Mouse (Mus musculus) splenic B cell, adult 2 months (primary cell): ENCODE data around the gene Pramel6.
"Not testable (repeated sequence)": the region's sequence is repeated elsewhere in the genome, so short reads cannot be mapped to it uniquely, and the experiment has no call there.

Experiments used
- DNase-seq: peaks from one replicate; pipeline ENCODE4 v3.0.0-alpha.2; 2011; ENCODE audit warnings: low read depth, low spot score
- H3K27me3 ChIP-seq: 2 replicates; pipeline ENCODE4 v1.6.1; 2012; ENCODE audit warnings: mild to moderate bottlenecking, low read length, moderate library complexity, mixed read lengths; ENCODE audit not compliant: control insufficient read depth, poor library complexity, insufficient read depth, severe bottlenecking
- H3K36me3 ChIP-seq: 2 replicates; pipeline ENCODE4 v1.6.1; 2012; ENCODE audit warnings: mild to moderate bottlenecking, low read length, moderate library complexity, mixed read lengths; ENCODE audit not compliant: control insufficient read depth, poor library complexity, insufficient read depth, severe bottlenecking

Pramel6 gene

DNA sequence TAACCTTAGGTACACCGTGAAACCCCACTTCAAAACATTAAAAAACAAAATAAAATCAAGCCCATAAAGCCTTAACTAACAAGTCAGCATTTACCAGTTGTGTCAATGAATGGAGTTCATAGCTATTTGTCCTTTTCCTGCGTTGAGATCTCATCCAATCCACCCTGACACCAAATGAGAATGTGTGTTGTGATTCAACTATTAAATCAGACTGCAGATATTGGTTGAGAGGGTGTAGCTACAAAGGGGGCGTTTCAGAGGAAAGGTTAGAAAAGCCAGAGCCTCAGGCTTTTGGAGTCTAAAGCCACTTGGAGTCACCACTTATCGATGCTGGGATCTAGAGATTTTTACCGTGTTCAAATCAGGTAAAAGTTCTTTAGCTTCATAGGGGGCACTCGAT is at the start of gene Pramel6:
Gene Pramel6 (plus strand): TSS at position 301 of the 400 bp plus-strand sequence.
- Histone ChIP-seq H3K27me3 (no peaks in the 10 kb centered on the region), H3K36me3 (no peaks in the 10 kb centered on the region)
- no peak for DNase-seq

- Histone ChIP-seq H3K36me3 (no peaks in the 10 kb centered on the region), H3K27me3 (no peaks in the 10 kb centered on the region)
- DNase-seq: no peak
Observed at GRCm38 (mm10) chr2:87461769-87462168, 44.6 kb upstream of the Pramel6 start.

- no peaks in the 10 kb centered on the region for H3K27me3 ChIP-seq
- no peaks in the 10 kb centered on the region for H3K36me3 ChIP-seq
- no peak for DNase-seq
Observed at GRCm38 (mm10) chr2:87480207-87480606, 26.2 kb upstream of the Pramel6 start.

DNA sequence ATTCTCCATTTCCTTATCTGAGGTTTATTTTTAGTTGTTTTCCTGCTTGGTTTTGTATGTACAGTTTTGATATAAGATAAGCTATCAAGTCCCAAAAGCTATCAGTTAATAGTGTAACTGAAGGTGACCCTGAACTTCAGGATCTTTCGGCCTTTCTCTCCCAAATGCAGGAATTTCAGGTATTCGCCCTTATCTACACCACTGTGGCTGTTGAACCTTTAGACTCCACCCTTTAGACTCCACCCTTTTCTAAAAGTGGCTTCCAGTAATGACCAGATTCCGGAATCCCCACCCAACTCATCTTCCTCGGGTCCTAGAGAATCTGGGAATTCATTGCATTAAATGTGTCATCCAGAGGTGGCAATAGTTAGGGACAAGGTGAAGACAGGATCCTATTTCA is 25.2 kb upstream of the Pramel6 start:
- DNase-seq: no peak
- no peaks in the 10 kb centered on the region for H3K27me3 ChIP-seq
- no peaks in the 10 kb centered on the region for H3K36me3 ChIP-seq

DNA sequence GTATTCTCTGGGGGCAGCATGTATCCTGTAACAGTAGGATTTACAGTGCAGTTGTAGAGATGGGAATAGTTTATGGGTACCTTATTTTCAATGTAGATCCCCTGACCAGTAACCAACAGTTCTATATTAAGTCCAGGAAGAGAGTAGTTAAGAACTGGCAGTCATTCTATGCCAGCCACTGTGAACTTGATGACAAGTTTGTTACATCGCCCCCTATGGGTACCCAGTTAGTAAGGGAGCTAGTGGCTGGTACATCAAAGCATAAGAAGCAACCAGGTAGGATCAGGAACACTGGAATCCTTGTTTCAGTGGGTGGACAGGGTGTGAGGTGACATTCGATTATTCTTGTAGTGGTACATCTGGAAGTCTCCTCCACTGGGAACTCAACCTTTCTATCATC is 24.1 kb upstream of the Pramel6 start:
- no peaks in the 10 kb centered on the region for H3K27me3 ChIP-seq
- no peak for DNase-seq
- H3K36me3 ChIP-seq: no peaks in the 10 kb centered on the region

DNA sequence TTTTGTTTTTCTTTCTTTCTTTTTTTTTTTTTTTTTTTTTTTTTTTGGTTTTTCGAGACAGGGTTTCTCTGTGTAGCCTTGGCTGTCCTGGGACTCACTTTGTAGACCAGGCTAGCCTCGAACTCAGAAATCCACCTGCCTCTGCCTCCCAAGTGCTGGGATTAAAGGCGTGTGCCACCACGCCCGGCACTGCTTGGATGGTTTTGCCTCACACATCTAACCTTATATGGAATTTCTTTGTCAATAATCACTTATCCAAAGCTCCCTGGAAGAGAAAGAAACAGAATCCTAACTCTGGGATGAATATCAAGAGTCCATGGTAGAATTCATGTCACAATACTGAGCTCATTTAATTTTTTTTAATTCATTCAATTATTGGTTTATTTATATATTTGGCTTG is 9.4 kb upstream of the Pramel6 start, which contains the start of gene Pramel7:
Gene Pramel7 (minus strand): TSS at position 101 of the 400 bp plus-strand sequence.
- H3K36me3 ChIP-seq, H3K27me3 ChIP-seq, DNase-seq: not testable (repeated sequence)

DNA sequence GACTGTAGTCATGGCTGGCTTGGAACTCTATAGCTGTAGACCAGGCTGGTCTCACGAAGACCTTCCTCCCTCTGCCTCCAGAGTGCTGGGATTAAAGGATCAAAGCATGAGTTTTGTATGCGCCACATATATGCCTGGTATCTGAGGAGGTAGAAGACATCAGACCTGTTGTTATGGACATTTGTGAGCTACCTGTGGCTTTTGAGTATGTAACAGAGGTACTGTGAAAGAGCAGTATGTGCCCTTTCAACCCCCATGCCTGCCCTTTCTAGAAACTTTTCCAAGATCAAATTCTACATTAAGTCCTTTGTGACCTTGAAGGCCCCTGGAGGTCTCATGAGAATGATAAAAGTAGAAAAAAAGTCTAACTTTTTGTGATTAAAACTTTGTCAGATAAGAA is 8.7 kb downstream of the Pramel6 start:
- no peaks in the 10 kb centered on the region for H3K36me3 ChIP-seq
- no peaks in the 10 kb centered on the region for H3K27me3 ChIP-seq
- DNase-seq: no peak

- H3K36me3 ChIP-seq: no peaks in the 10 kb centered on the region
- DNase-seq: no peak
- no peaks in the 10 kb centered on the region for H3K27me3 ChIP-seq
Observed at GRCm38 (mm10) chr2:87515457-87516060, 9.2 kb downstream of the Pramel6 start.

DNA sequence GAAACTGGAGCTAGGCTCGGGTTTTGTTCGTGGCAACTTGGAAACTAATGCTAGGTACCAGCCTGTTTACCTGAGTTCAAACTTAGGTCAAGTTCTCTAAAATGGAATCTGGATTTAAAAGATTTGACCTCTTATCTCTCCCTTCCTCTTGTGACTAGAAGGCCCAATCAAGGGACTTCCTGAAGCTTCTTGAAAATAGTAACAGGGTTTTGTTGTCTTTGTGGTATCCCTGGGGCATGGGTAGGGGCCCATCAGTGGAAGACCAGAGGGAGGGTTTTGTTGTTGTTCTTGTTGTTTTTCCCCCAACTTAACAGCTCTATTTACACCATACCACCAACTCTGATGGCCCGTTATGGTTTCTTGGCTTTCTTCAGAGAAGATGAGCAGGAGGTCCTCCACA is 10.2 kb downstream of the Pramel6 start:
- DNase-seq: no peak
- H3K36me3 ChIP-seq: no peaks in the 10 kb centered on the region

GRCm38 (mm10) chr2:87520651-87521050 is 14.3 kb downstream of the Pramel6 start:
- Histone ChIP-seq H3K27me3 (no peaks in the 10 kb centered on the region), H3K36me3 (no peaks in the 10 kb centered on the region)
- DNase-seq: no peak

More for the DNA sequence above, 10.2 kb downstream of the Pramel6 start:
- no peaks in the 10 kb centered on the region for H3K27me3 ChIP-seq

DNA sequence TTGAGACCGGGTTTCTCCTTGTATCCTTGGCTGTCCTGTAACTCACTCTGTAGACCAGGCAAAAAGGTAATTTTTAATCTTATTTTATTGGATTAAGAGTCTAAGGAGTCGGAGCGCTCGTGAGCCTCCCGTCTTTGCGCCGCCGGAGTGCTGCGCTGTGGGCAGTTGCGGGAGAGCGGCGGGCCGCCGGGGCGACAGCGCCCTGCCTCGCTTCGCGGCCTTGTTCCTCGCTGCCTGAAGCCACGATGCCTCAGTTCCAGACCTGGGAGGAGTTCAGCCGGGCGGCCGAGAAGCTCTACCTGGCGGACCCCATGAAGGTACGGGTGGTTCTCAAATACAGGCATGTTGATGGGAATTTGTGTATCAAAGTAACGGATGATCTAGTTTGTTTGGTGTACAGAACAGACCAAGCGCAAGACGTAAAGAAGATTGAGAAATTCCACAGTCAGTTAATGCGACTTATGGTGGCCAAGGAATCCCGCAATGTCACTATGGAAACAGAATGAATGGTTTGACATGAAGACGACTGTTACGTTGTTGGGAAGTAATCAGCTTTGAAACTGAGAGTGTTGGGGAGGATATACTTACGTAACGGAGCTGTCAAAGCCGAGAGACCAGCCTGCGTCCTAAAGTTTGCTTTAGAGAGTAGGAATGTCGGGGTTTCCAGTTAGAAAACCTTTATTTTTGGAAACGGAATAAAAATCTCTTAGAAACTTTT is 19.7 kb downstream of the Pramel6 start:
- H3K27me3 ChIP-seq, DNase-seq, H3K36me3 ChIP-seq: not testable (repeated sequence)

GRCm38 (mm10) chr2:87531496-87531895 is 25.1 kb downstream of the Pramel6 start, which contains the start of gene Olfr153:
TSS of gene Olfr153 (plus strand) at chr2:87531796.
- Histone ChIP-seq H3K27me3 (no peaks in the 10 kb centered on the region), H3K36me3 (no peaks in the 10 kb centered on the region)
- DNase-seq: no peak

GRCm38 (mm10) chr2:87534826-87535225 is 28.5 kb downstream of the Pramel6 start:
- Histone ChIP-seq H3K36me3 (no peaks in the 10 kb centered on the region), H3K27me3 (no peaks in the 10 kb centered on the region)
- DNase-seq: no peak

DNA sequence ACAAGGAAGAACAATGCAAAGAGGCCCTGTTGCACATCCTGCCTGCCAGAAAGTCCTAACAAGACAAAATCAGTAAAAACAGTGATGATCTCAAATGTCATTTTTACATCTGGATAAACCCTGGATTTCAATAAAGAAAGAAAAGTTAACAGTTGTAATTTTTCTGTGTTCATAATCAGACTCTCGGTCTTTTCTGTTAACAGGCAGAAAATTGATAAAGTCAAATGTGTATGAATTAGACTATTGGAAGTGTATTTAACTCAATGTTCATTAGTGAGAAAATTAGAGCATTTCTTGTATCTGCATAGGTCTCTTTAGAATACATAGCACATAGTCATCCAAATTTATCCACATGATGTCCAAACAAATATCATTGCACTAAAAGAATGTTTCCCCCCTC is 39.1 kb downstream of the Pramel6 start, which contains the start of gene Olfr1128:
Gene Olfr1128 (minus strand): TSS at position 101 of the 400 bp plus-strand sequence.
- Histone ChIP-seq H3K27me3 (no peaks in the 10 kb centered on the region), H3K36me3 (no peaks in the 10 kb centered on the region)
- DNase-seq: no peak
